Mouse (Mus musculus): ENCODE measurements around the gene Phrf1. TPM values are rescaled to one million over a fixed set of nuclear protein-coding genes. Genes with fewer than 3 reads are reported as not detected.
A peak's percentile ranks its signal among the peaks of the same experiment; 100 is the strongest.

Gene Phrf1
- polyA plus RNA-seq, 1 experiment from 2014 or later, result 46.2 TPM

GRCm38 (mm10) chr7:141277701-141278678, 49.4 kb downstream of the Phrf1 start:
- Histone ChIP-seq H3K9me3 (no peaks in the 10 kb centered on the region), H3K9ac (0 out of 2 replicates have a peak overlapping the region, but pooled peaks have one; percentile 73), H3K4me2 (peak overlapping the region; percentile 84), H3K36me3 (no peaks in the 10 kb centered on the region), H3K4me1 (peaks cover 12% of the 10 kb centered on the region), H3K27me3 (replicated peaks) (peaks cover 35% of the 10 kb centered on the region), H3K4me3 (no peak overlapping the region), H3K27ac (replicated peaks) (no peak overlapping the region)
- ATAC-seq (ENCODE audit: extremely low read depth, insufficient number of reproducible peaks, low FRiP score, low TSS enrichment), result no peak
- 66% methylated on average over 11 of the region's 11 CpGs for WGBS

DNA sequence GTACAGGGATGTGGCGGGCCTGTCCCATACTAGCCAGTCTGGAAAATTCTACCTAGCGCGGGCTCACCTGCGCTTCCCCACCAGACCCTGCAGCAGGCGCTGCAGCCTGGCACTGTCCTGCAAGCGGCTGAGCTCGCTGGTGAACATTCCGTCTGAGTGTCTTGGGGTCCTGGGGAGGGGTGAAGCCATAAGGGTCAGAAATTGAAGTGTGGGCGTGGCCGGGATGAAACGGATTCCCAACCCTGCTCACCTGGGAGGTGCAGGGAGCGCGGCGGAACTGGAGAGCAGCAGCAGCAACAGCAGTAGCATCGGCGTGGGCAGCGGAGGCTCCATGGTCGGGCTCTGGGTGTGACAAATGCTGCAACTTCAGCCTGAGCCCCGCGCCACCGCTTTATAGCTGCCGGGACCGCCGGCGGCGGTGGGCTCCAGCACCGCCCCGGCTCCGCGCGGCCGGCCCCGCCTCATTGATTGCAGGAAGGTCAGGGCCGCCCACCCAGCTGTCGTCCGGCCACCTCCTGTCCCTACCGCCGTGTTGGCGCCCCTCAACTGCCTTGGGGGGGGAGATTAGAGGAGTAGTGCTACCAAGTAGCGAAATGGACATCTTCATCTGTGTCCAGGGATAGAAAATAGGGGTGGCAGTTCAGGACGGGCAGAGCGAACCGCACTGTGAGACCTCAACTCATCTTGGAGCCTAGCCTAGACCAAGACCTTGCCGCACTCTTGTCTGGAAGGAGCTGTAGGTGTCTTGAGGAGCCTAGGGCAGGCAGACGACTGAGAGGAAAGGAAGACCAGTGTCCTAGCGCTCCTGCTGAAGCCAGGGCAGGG, 50.4 kb downstream of the Phrf1 start, which contains the start of gene Sct:
Sct (minus strand) TSS at position 368 of the 825 bp plus-strand sequence.
- ATAC-seq (ENCODE audit: extremely low read depth, insufficient number of reproducible peaks, low FRiP score, low TSS enrichment), result no peak
- Histone ChIP-seq H3K27ac (replicated peaks) (no peak within 1 kb of the TSS), H3K4me3 (peak within 1 kb of the TSS; percentile 55), H3K9me3 (no peaks in the 10 kb centered on the region), H3K36me3 (no peaks in the 10 kb centered on the region), H3K4me1 (peaks cover 12% of the 10 kb centered on the region), H3K4me2 (peak within 1 kb of the TSS; percentile 84), H3K9ac (peak within 1 kb of the TSS; percentile 73), H3K27me3 (replicated peaks) (peaks cover 35% of the 10 kb centered on the region)
- 3% methylated on average over 46 of the region's 46 CpGs for WGBS

- peaks cover 12% of the 10 kb centered on the region for H3K4me1 ChIP-seq
- no peak overlapping the region for H3K4me2 ChIP-seq
- no peak overlapping the region for H3K27ac ChIP-seq (replicated peaks)
- peaks cover 32% of the 10 kb centered on the region for H3K27me3 ChIP-seq (replicated peaks)
- 81% methylated on average over 6 of the region's 6 CpGs for WGBS
- H3K9ac ChIP-seq, result no peak overlapping the region
- H3K36me3 ChIP-seq, result no peaks in the 10 kb centered on the region
- no peak overlapping the region for H3K4me3 ChIP-seq
- no peak for ATAC-seq (ENCODE audit: extremely low read depth, insufficient number of reproducible peaks, low FRiP score, low TSS enrichment)
- H3K9me3 ChIP-seq, result no peaks in the 10 kb centered on the region
These were observed 52.9 kb downstream of the Phrf1 start for GRCm38 (mm10) chr7:141281442-141281841.

GRCm38 (mm10) chr7:141282756-141283155, 54.2 kb downstream of the Phrf1 start:
- Histone ChIP-seq H3K4me3 (no peak overlapping the region), H3K4me2 (no peak overlapping the region), H3K36me3 (no peaks in the 10 kb centered on the region), H3K9ac (no peak overlapping the region), H3K9me3 (no peaks in the 10 kb centered on the region), H3K27me3 (replicated peaks) (peaks cover 25% of the 10 kb centered on the region), H3K4me1 (peaks cover 12% of the 10 kb centered on the region), H3K27ac (replicated peaks) (no peak overlapping the region)
- no peak for ATAC-seq (ENCODE audit: extremely low read depth, insufficient number of reproducible peaks, low FRiP score, low TSS enrichment)
- 74% methylated on average over 4 of the region's 4 CpGs for WGBS

DNA sequence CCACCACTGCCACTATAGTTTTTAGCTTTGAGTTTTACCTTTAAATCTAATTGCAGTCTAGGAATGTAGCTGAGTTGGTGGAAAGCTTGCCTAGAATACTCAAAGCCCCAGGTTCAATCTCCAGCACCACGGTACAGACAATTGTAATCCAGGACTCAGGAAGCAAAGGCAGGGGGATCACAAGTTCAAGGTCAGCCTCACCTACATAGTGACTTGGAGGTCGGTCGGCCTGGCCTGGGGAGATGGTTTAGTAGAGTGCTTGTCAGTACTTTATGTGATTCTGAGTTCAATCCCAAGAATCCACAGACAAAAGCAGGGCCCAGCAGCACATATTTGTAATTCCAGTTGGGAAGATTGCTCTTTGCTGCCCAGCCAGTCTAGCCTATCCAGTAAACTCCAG, 59.5 kb downstream of the Phrf1 start:
- Histone ChIP-seq H3K36me3 (no peaks in the 10 kb centered on the region), H3K4me1 (peaks cover 10% of the 10 kb centered on the region), H3K4me2 (no peak overlapping the region), H3K9me3 (no peaks in the 10 kb centered on the region; the same call in 1 of the 2 replicates), H3K9ac (no peak overlapping the region), H3K27ac (replicated peaks) (no peak overlapping the region), H3K27me3 (replicated peaks) (peaks cover 44% of the 10 kb centered on the region), H3K4me3 (no peak overlapping the region)
- 64% methylated on average over 3 of the region's 3 CpGs for WGBS
- ATAC-seq (ENCODE audit: extremely low read depth, insufficient number of reproducible peaks, low FRiP score, low TSS enrichment), result no peak

- Histone ChIP-seq H3K9me3 (no peaks in the 10 kb centered on the region; the same call in 1 of the 2 replicates), H3K4me3 (peak within 1 kb of the TSS; percentile 58), H3K4me2 (peak within 1 kb of the TSS; percentile 92), H3K9ac (peak within 1 kb of the TSS; percentile 75), H3K4me1 (peaks cover 28% of the 10 kb centered on the region), H3K27ac (replicated peaks) (no peak within 1 kb of the TSS), H3K36me3 (peaks cover 4% of the 10 kb centered on the region), H3K27me3 (replicated peaks) (peaks cover 74% of the 10 kb centered on the region)
- no peak for ATAC-seq (ENCODE audit: extremely low read depth, insufficient number of reproducible peaks, low FRiP score, low TSS enrichment)
- 3% methylated on average over 46 of the region's 46 CpGs for WGBS
These were observed 63.5 kb downstream of the Phrf1 start, which contains the start of gene Drd4 for GRCm38 (mm10) chr7:141291921-141292582. Gene Drd4 (plus strand): TSS chr7:141292006.

GRCm38 (mm10) chr7:141292583-141293388, 64.2 kb downstream of the Phrf1 start:
- Histone ChIP-seq H3K4me2 (peak overlapping the region; percentile 92), H3K9me3 (no peaks in the 10 kb centered on the region; the same call in 1 of the 2 replicates), H3K27me3 (replicated peaks) (peaks cover 74% of the 10 kb centered on the region), H3K36me3 (peaks cover 12% of the 10 kb centered on the region), H3K4me1 (peaks cover 28% of the 10 kb centered on the region), H3K27ac (replicated peaks) (no peak overlapping the region), H3K9ac (peak overlapping the region; percentile 75), H3K4me3 (peak overlapping the region; percentile 58)
- WGBS, result 39% methylated on average over 15 of the region's 15 CpGs
- ATAC-seq (ENCODE audit: extremely low read depth, insufficient number of reproducible peaks, low FRiP score, low TSS enrichment), result no peak

DNA sequence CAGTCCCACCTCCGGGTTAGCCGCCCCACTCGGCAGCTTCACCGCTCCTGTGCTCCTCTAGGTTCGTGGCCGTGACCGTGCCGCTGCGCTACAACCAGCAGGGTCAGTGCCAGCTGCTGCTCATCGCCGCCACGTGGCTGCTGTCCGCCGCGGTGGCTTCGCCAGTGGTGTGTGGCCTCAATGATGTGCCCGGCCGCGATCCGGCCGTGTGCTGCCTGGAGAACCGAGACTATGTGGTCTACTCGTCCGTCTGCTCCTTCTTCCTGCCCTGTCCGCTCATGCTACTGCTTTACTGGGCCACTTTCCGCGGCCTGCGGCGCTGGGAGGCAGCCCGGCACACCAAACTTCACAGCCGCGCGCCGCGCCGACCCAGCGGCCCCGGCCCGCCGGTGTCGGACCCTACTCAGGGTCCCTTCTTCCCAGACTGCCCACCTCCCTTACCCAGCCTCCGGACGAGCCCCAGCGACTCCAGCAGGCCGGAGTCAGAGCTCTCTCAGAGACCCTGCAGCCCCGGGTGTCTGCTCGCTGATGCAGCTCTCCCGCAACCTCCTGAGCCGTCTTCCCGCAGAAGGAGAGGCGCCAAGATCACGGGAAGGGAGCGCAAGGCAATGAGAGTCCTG, 65.4 kb downstream of the Phrf1 start:
- peak overlapping the region; percentile 74 for H3K9ac ChIP-seq
- H3K4me1 ChIP-seq, result peaks cover 28% of the 10 kb centered on the region
- under 1% methylated on average over 53 of the region's 53 CpGs for WGBS
- H3K27ac ChIP-seq (replicated peaks), result no peak overlapping the region
- H3K4me2 ChIP-seq, result peak overlapping the region; percentile 75
- H3K4me3 ChIP-seq, result peak overlapping the region; percentile 50
- no peak for ATAC-seq (ENCODE audit: extremely low read depth, insufficient number of reproducible peaks, low FRiP score, low TSS enrichment)
- H3K36me3 ChIP-seq, result peaks cover 20% of the 10 kb centered on the region
- H3K9me3 ChIP-seq, result no peaks in the 10 kb centered on the region; the same call in 1 of the 2 replicates
- H3K27me3 ChIP-seq (replicated peaks), result peaks cover 74% of the 10 kb centered on the region

- peak overlapping the region; percentile 74 for H3K9ac ChIP-seq
- no peak overlapping the region for H3K27ac ChIP-seq (replicated peaks)
- no peaks in the 10 kb centered on the region; the same call in 1 of the 2 replicates for H3K9me3 ChIP-seq
- peak overlapping the region; percentile 75 for H3K4me2 ChIP-seq
- H3K4me1 ChIP-seq, result peaks cover 28% of the 10 kb centered on the region
- no peak for ATAC-seq (ENCODE audit: extremely low read depth, insufficient number of reproducible peaks, low FRiP score, low TSS enrichment)
- peaks cover 25% of the 10 kb centered on the region for H3K36me3 ChIP-seq
- 3% methylated on average over 22 of the region's 22 CpGs for WGBS
- peaks cover 72% of the 10 kb centered on the region for H3K27me3 ChIP-seq (replicated peaks)
- H3K4me3 ChIP-seq, result peak overlapping the region; percentile 50
These were observed 65.9 kb downstream of the Phrf1 start for GRCm38 (mm10) chr7:141294479-141294878.

Data from heart, embryonic 13.5 days (tissue).